Mouse (Mus musculus) lung, embryonic 15.5 days (tissue): Measurements from ENCODE around the gene Aadac. TPM values are rescaled to one million over a fixed set of nuclear protein-coding genes. Genes with fewer than 3 reads are reported as not detected.

Source experiments
- ATAC-seq: fragments of 200-750 bp; cut with Nextera tagmentation; 2 replicates; pipeline ENCODE4 v1.8.0; 2017; ENCODE audit warnings: moderate number of reproducible peaks, borderline replicate concordance; ENCODE audit not compliant: low FRiP score, low TSS enrichment; ENCODE audit errors: extremely low read depth
- H3K27ac ChIP-seq: fragments of 300-500 bp; sonication (generic); 2 replicates; pipeline ENCODE4 v1.5.1; 2015; ENCODE audit warnings: moderate library complexity, mild to moderate bottlenecking, inconsistent platforms
- H3K27me3 ChIP-seq: fragments of 300-500 bp; sonication (generic); 2 replicates; pipeline ENCODE4 v1.6.1; 2015; ENCODE audit warnings: inconsistent platforms
- H3K36me3 ChIP-seq: fragments of 300-500 bp; sonication (generic); 2 replicates; pipeline ENCODE4 v1.6.1; 2015; ENCODE audit warnings: inconsistent platforms
- H3K4me1 ChIP-seq: fragments of 300-500 bp; sonication (generic); 2 replicates; pipeline ENCODE4 v1.6.1; 2015; ENCODE audit warnings: inconsistent platforms
- H3K4me2 ChIP-seq: fragments of 300-500 bp; sonication (generic); 2 replicates; pipeline ENCODE4 v1.6.1; 2015; ENCODE audit warnings: inconsistent platforms, mild to moderate bottlenecking, moderate library complexity
- H3K4me3 ChIP-seq: fragments of 300-500 bp; sonication (generic); 2 replicates; pipeline ENCODE4 v1.5.1; 2015; ENCODE audit warnings: mild to moderate bottlenecking, inconsistent platforms
- H3K9ac ChIP-seq: fragments of 300-500 bp; sonication (generic); 2 replicates; pipeline ENCODE4 v1.6.1; 2015; ENCODE audit warnings: inconsistent platforms
- H3K9me3 ChIP-seq: fragments of 300-500 bp; sonication (generic); 2 replicates; pipeline ENCODE4 v1.6.1; 2016; ENCODE audit warnings: inconsistent platforms
- WGBS: fragments of 180-500 bp; shearing (Covaris S2); methylation state at CpG from one replicate; pipeline ENCODE4 v1.1.7; 2015; 5-methylcytosine and 5-hydroxymethylcytosine counted together
- polyA plus RNA-seq: library from polyadenylated mRNA; unstranded; fragments of >200 nt; fragmentation: Nextera tagmentation; extraction: Ambion mirVana; gene quantifications from 2 replicates; pipeline ENCODE4 v1.2.1, GENCODE M21; 2015

Aadac gene
- polyA plus RNA-seq, 1 experiment from 2014 or later: 0.62 TPM

GRCm38 (mm10) chr3:60081648-60082047, 56.1 kb downstream of the Aadac start, which contains the start of gene Sucnr1:
TSS of gene Sucnr1 (plus strand) at chr3:60081869.
- no peaks in the 10 kb centered on the region for H3K27me3 ChIP-seq
- 54% methylated on average over 4 of the region's 4 CpGs for WGBS
- no peak within 1 kb of the TSS for H3K9ac ChIP-seq
- no peaks in the 10 kb centered on the region for H3K36me3 ChIP-seq
- peaks cover 12% of the 10 kb centered on the region for H3K4me1 ChIP-seq
- no peak within 1 kb of the TSS for H3K4me2 ChIP-seq
- ATAC-seq: no peak
- H3K9me3 ChIP-seq: no peaks in the 10 kb centered on the region
- H3K27ac ChIP-seq: no peak within 1 kb of the TSS
- no peak within 1 kb of the TSS for H3K4me3 ChIP-seq

- Histone ChIP-seq H3K4me3 (no peak overlapping the region), H3K9me3 (no peaks in the 10 kb centered on the region), H3K27me3 (no peaks in the 10 kb centered on the region), H3K4me1 (peaks cover 12% of the 10 kb centered on the region), H3K27ac (no peak overlapping the region), H3K9ac (no peak overlapping the region), H3K36me3 (no peaks in the 10 kb centered on the region), H3K4me2 (no peak overlapping the region)
- ATAC-seq: no peak
- 90% methylated on average over 3 of the region's 3 CpGs for WGBS
Observed at GRCm38 (mm10) chr3:60082746-60083145, 57.2 kb downstream of the Aadac start.

GRCm38 (mm10) chr3:60085729-60086128, 60.2 kb downstream of the Aadac start:
- Histone ChIP-seq H3K4me1 (peaks cover 2% of the 10 kb centered on the region; the same call in 1 of the 2 replicates), H3K4me3 (no peak overlapping the region), H3K27ac (no peak overlapping the region), H3K27me3 (no peaks in the 10 kb centered on the region), H3K9me3 (no peaks in the 10 kb centered on the region), H3K4me2 (no peak overlapping the region), H3K9ac (no peak overlapping the region), H3K36me3 (no peaks in the 10 kb centered on the region)
- ATAC-seq: no peak
- WGBS: 84% methylated on average over 2 of the region's 2 CpGs

Other genes with a start within 250 kb of the Aadac start
- gene Gm8298, start 164.7 kb upstream of the Aadac start, polyA plus RNA-seq: not detected in 2 replicates
- not detected in 2 replicates for gene C130079G13Rik, start 100.5 kb upstream of the Aadac start, polyA plus RNA-seq
- gene Aadacl2, start 19.0 kb upstream of the Aadac start, polyA plus RNA-seq: not detected in 2 replicates
- gene Sucnr1, start 56.2 kb downstream of the Aadac start, polyA plus RNA-seq: 0.16 TPM in 1 of 2 replicates, not detected in the other